Mouse (Mus musculus): ENCODE data around the gene Slc7a4. TPM values are rescaled to one million over a fixed set of nuclear protein-coding genes. Genes with fewer than 3 reads are reported as not detected.
"Not testable (repeated sequence)": the region's sequence is repeated elsewhere in the genome, so short reads cannot be mapped to it uniquely, and the experiment has no call there.

The Slc7a4 gene
- polyA plus RNA-seq, 1 experiment from 2014 or later = 44.5 TPM

- Histone ChIP-seq H3K27ac (ENCODE audit: low read length) (no peak overlapping the region), H3K4me3 (replicated peaks; ENCODE audit: low read length) (no peak overlapping the region), H3K4me2 (ENCODE audit: low read length) (no peak overlapping the region), H3K27me3 (replicated peaks; ENCODE audit: control insufficient read depth, insufficient read depth, low read length) (no peaks in the 10 kb centered on the region), H3K36me3 (ENCODE audit: control insufficient read depth, insufficient read depth) (no peaks in the 10 kb centered on the region), H3K4me1 (replicated peaks; ENCODE audit: control insufficient read depth, insufficient read depth, low read length) (peaks cover 13% of the 10 kb centered on the region), H3K9me3 (ENCODE audit: control insufficient read depth, low read length) (no peaks in the 10 kb centered on the region), H3K9ac (replicated peaks; ENCODE audit: low read depth, low read length) (no peak overlapping the region)
- WGBS = 86% methylated on average over 4 of the region's 4 CpGs
- ATAC-seq = no peak
Observed at GRCm38 (mm10) chr16:17556180-17556579, 26.8 kb downstream of the Slc7a4 start.

GRCm38 (mm10) chr16:17554702-17555101, 28.3 kb downstream of the Slc7a4 start:
- WGBS = 8% methylated on average over 4 of the region's 4 CpGs
- H3K9ac ChIP-seq (replicated peaks; ENCODE audit: low read depth, low read length); H3K27me3 ChIP-seq (replicated peaks; ENCODE audit: control insufficient read depth, insufficient read depth, low read length); H3K4me3 ChIP-seq (replicated peaks; ENCODE audit: low read length); H3K27ac ChIP-seq (ENCODE audit: low read length); ATAC-seq; H3K36me3 ChIP-seq (ENCODE audit: control insufficient read depth, insufficient read depth); H3K9me3 ChIP-seq (ENCODE audit: control insufficient read depth, low read length); H3K4me2 ChIP-seq (ENCODE audit: low read length); H3K4me1 ChIP-seq (replicated peaks; ENCODE audit: control insufficient read depth, insufficient read depth, low read length): not testable (repeated sequence)

- H3K27me3 ChIP-seq (replicated peaks; ENCODE audit: control insufficient read depth, insufficient read depth, low read length) = no peaks in the 10 kb centered on the region
- H3K9me3 ChIP-seq (ENCODE audit: control insufficient read depth, low read length) = no peaks in the 10 kb centered on the region
- peak overlapping the region; percentile 26; the same call in 1 of the 2 replicates for H3K4me3 ChIP-seq (replicated peaks; ENCODE audit: low read length)
- peaks cover 10% of the 10 kb centered on the region for H3K4me1 ChIP-seq (replicated peaks; ENCODE audit: control insufficient read depth, insufficient read depth, low read length)
- H3K27ac ChIP-seq (ENCODE audit: low read length) = no peak overlapping the region
- ATAC-seq = peak; percentile 89
- peak overlapping the region; percentile 41 for H3K4me2 ChIP-seq (ENCODE audit: low read length)
- WGBS = 5% methylated on average over 18 of the region's 18 CpGs
- peak overlapping the region; percentile 31 for H3K9ac ChIP-seq (replicated peaks; ENCODE audit: low read depth, low read length)
- no peaks in the 10 kb centered on the region for H3K36me3 ChIP-seq (ENCODE audit: control insufficient read depth, insufficient read depth)
Observed at GRCm38 (mm10) chr16:17553910-17554685, 28.9 kb downstream of the Slc7a4 start.

GRCm38 (mm10) chr16:17552837-17553236, 30.2 kb downstream of the Slc7a4 start:
- Histone ChIP-seq H3K36me3 (ENCODE audit: control insufficient read depth, insufficient read depth) (no peaks in the 10 kb centered on the region), H3K27ac (ENCODE audit: low read length) (no peak overlapping the region), H3K4me1 (replicated peaks; ENCODE audit: control insufficient read depth, insufficient read depth, low read length) (peaks cover 10% of the 10 kb centered on the region), H3K4me2 (ENCODE audit: low read length) (no peak overlapping the region), H3K4me3 (replicated peaks; ENCODE audit: low read length) (no peak overlapping the region), H3K27me3 (replicated peaks; ENCODE audit: control insufficient read depth, insufficient read depth, low read length) (no peaks in the 10 kb centered on the region), H3K9me3 (ENCODE audit: control insufficient read depth, low read length) (no peaks in the 10 kb centered on the region), H3K9ac (replicated peaks; ENCODE audit: low read depth, low read length) (no peak overlapping the region)
- no peak for ATAC-seq
- 89% methylated on average over 7 of the region's 7 CpGs for WGBS

DNA sequence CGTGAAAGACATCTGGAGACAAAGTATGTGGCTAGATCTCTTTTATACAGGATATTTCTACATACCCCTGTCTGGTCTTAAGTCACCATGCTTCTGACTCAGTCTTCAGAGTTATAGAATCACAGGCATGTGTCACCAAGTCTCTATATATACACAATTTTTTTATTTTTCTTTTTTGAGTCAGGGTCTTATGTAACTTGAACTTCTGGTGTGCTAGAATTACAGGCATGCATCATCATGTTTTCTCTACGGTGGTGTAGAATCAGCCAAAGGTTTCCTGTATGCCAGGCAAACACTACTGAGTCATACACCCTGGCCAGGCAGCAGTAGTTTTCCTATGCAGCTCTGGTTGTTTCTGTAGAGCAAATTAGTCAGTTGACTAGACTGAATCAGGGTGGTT, 40.4 kb downstream of the Slc7a4 start:
- 84% methylated on average over 2 of the region's 2 CpGs for WGBS
- Histone ChIP-seq H3K27me3 (replicated peaks; ENCODE audit: control insufficient read depth, insufficient read depth, low read length) (no peaks in the 10 kb centered on the region; the same call in 1 of the 2 replicates), H3K4me3 (replicated peaks; ENCODE audit: low read length) (no peak overlapping the region), H3K9ac (replicated peaks; ENCODE audit: low read depth, low read length) (no peak overlapping the region), H3K27ac (ENCODE audit: low read length) (no peak overlapping the region), H3K36me3 (ENCODE audit: control insufficient read depth, insufficient read depth) (no peaks in the 10 kb centered on the region), H3K4me2 (ENCODE audit: low read length) (no peak overlapping the region), H3K9me3 (ENCODE audit: control insufficient read depth, low read length) (no peaks in the 10 kb centered on the region), H3K4me1 (replicated peaks; ENCODE audit: control insufficient read depth, insufficient read depth, low read length) (no peaks in the 10 kb centered on the region)
- no peak for ATAC-seq

GRCm38 (mm10) chr16:17536584-17536983, 46.4 kb downstream of the Slc7a4 start:
- H3K4me1 ChIP-seq (replicated peaks; ENCODE audit: control insufficient read depth, insufficient read depth, low read length) = peaks cover 5% of the 10 kb centered on the region
- H3K4me2 ChIP-seq (ENCODE audit: low read length) = no peak overlapping the region
- no peaks in the 10 kb centered on the region for H3K36me3 ChIP-seq (ENCODE audit: control insufficient read depth, insufficient read depth)
- no peak overlapping the region for H3K4me3 ChIP-seq (replicated peaks; ENCODE audit: low read length)
- no peak for ATAC-seq
- H3K27ac ChIP-seq (ENCODE audit: low read length) = no peak overlapping the region
- no peaks in the 10 kb centered on the region for H3K9me3 ChIP-seq (ENCODE audit: control insufficient read depth, low read length)
- no peak overlapping the region for H3K9ac ChIP-seq (replicated peaks; ENCODE audit: low read depth, low read length)
- H3K27me3 ChIP-seq (replicated peaks; ENCODE audit: control insufficient read depth, insufficient read depth, low read length) = no peaks in the 10 kb centered on the region; the same call in 1 of the 2 replicates
- WGBS = 95% methylated on average over 3 of the region's 3 CpGs

- no peak for ATAC-seq
Observed at GRCm38 (mm10) chr16:17532676-17533329, 50.2 kb downstream of the Slc7a4 start.

DNA sequence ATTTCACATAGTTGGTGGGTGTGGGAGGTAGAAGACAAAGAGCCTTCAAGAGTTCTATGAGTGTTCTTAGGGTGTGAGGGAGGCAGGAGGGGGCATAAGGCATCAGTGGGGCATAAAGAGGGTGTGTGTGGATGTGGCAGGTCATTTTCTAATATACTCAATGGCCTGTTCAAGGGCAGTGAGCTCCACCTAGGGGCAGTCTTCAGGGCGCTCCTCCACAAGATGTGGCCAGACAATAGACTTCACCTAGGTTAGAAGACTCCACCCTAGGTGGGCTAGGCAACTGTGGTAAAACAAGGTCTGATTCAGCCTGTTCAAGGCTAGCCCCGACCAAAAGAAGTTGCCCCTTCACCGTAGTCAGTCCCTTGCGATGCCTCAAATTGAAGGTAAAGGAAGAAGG, 50.7 kb downstream of the Slc7a4 start:
- H3K27ac ChIP-seq (ENCODE audit: low read length) = no peak overlapping the region
- peaks cover 3% of the 10 kb centered on the region; the same call in 1 of the 2 replicates for H3K36me3 ChIP-seq (ENCODE audit: control insufficient read depth, insufficient read depth)
- no peaks in the 10 kb centered on the region for H3K9me3 ChIP-seq (ENCODE audit: control insufficient read depth, low read length)
- no peak overlapping the region for H3K9ac ChIP-seq (replicated peaks; ENCODE audit: low read depth, low read length)
- H3K4me2 ChIP-seq (ENCODE audit: low read length) = no peak overlapping the region
- 68% methylated on average over 4 of the region's 4 CpGs for WGBS
- peaks cover 16% of the 10 kb centered on the region for H3K4me1 ChIP-seq (replicated peaks; ENCODE audit: control insufficient read depth, insufficient read depth, low read length)
- H3K27me3 ChIP-seq (replicated peaks; ENCODE audit: control insufficient read depth, insufficient read depth, low read length) = no peaks in the 10 kb centered on the region
- no peak for ATAC-seq
- H3K4me3 ChIP-seq (replicated peaks; ENCODE audit: low read length) = no peak overlapping the region

More at GRCm38 (mm10) chr16:17532676-17533329, 50.2 kb downstream of the Slc7a4 start:
- WGBS = 74% methylated on average over 14 of the region's 14 CpGs
- Histone ChIP-seq H3K27ac (ENCODE audit: low read length) (no peak overlapping the region), H3K4me3 (replicated peaks; ENCODE audit: low read length) (no peak overlapping the region), H3K9ac (replicated peaks; ENCODE audit: low read depth, low read length) (no peak overlapping the region), H3K4me1 (replicated peaks; ENCODE audit: control insufficient read depth, insufficient read depth, low read length) (peaks cover 16% of the 10 kb centered on the region), H3K27me3 (replicated peaks; ENCODE audit: control insufficient read depth, insufficient read depth, low read length) (no peaks in the 10 kb centered on the region), H3K36me3 (ENCODE audit: control insufficient read depth, insufficient read depth) (0 out of 2 replicates have a peak, but pooled peaks cover 2% of the 10 kb centered on the region), H3K4me2 (ENCODE audit: low read length) (no peak overlapping the region), H3K9me3 (ENCODE audit: control insufficient read depth, low read length) (no peaks in the 10 kb centered on the region)

DNA sequence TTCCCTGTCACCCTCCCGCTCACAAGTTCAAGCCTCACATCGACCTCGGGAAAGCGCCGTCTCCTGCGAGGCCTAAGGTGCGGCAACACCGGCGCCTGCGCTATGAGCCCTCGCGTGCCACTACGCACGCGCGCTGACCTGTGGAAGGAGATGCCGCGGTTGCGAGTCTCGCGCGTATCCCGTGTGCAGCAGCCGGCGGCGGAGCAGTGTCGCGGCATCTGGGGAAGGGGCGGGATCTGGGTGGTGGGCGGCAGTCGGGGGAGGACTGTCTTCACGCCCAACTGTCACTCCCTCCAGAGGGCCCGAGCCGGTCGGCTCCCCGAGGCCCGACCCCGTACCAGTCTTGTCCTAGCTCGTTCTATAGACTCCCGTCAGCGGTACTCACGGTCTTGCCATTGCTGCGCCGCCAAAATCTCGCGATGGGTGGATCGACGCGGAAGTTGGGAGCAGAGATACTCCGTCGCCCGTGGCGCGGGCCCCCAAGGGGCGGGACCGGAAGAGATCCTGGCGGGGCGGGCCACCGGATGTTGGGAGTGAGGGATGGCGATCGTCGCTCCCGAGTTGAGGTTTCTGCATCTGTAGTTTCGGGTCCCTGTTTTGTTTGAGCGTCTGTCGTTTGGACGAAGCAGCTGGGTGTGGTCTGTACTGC, 52.2 kb downstream of the Slc7a4 start, which contains the start of gene Thap7:
Thap7 (minus strand) TSS at position 497 of the 649 bp plus-strand sequence.
- H3K27me3 ChIP-seq (replicated peaks; ENCODE audit: control insufficient read depth, insufficient read depth, low read length) = no peaks in the 10 kb centered on the region
- under 1% methylated on average over 67 of the region's 67 CpGs for WGBS
- peaks cover 15% of the 10 kb centered on the region for H3K36me3 ChIP-seq (ENCODE audit: control insufficient read depth, insufficient read depth)
- peak; percentile 98 for ATAC-seq
- H3K4me1 ChIP-seq (replicated peaks; ENCODE audit: control insufficient read depth, insufficient read depth, low read length) = peaks cover 16% of the 10 kb centered on the region
- no peaks in the 10 kb centered on the region for H3K9me3 ChIP-seq (ENCODE audit: control insufficient read depth, low read length)
- peak within 1 kb of the TSS; percentile 83 for H3K9ac ChIP-seq (replicated peaks; ENCODE audit: low read depth, low read length)
- peak within 1 kb of the TSS; percentile 85 for H3K4me2 ChIP-seq (ENCODE audit: low read length)
- H3K4me3 ChIP-seq (replicated peaks; ENCODE audit: low read length) = peak within 1 kb of the TSS; percentile 77
- H3K27ac ChIP-seq (ENCODE audit: low read length) = peak within 1 kb of the TSS; percentile 99
